Mouse (Mus musculus) forebrain, embryonic 10.5 days (tissue): ENCODE data around the gene Blmh. TPM values are rescaled to one million over a fixed set of nuclear protein-coding genes. Genes with fewer than 3 reads are reported as not detected.

Experiments
- DNase-seq: peaks from one replicate; pipeline ENCODE4 v3.0.0-alpha.2; 2017; ENCODE audit warnings: low spot score; ENCODE audit errors: extremely low spot score
- H3K27ac ChIP-seq: fragments of 300-500 bp; sonication (generic); 2 replicates; pipeline ENCODE4 v1.5.1; 2016; ENCODE audit warnings: mild to moderate bottlenecking
- H3K27me3 ChIP-seq: fragments of 300-500 bp; sonication (generic); 2 replicates; pipeline ENCODE4 v1.6.1; 2016; ENCODE audit warnings: mild to moderate bottlenecking; ENCODE audit not compliant: poor library complexity, severe bottlenecking
- H3K36me3 ChIP-seq: fragments of 300-500 bp; sonication (generic); replicated peaks from 2 replicates; pipeline ENCODE4 v1.6.1; 2016; ENCODE audit warnings: mild to moderate bottlenecking, moderate library complexity
- H3K4me1 ChIP-seq: fragments of 300-500 bp; sonication (generic); 2 replicates; pipeline ENCODE4 v1.6.1; 2016
- H3K4me3 ChIP-seq: fragments of 300-500 bp; sonication (generic); 2 replicates; pipeline ENCODE4 v1.5.1; 2016; ENCODE audit warnings: mild to moderate bottlenecking, moderate library complexity
- H3K9me3 ChIP-seq: fragments of 300-500 bp; sonication (generic); 2 replicates; pipeline ENCODE4 v1.6.1; 2016; ENCODE audit warnings: mild to moderate bottlenecking, moderate library complexity
- WGBS: fragments of 180-500 bp; shearing (Covaris S2); methylation state at CpG from one replicate; pipeline ENCODE4 v1.1.7; 2016; 5-methylcytosine and 5-hydroxymethylcytosine counted together
- polyA plus RNA-seq: library from polyadenylated mRNA; unstranded; fragments of >200 nt; fragmentation: Nextera tagmentation; extraction: Ambion mirVana; gene quantifications from 2 replicates; pipeline ENCODE4 v1.2.1, GENCODE M21; 2016

Gene Blmh
- polyA plus RNA-seq, 1 experiment from 2014 or later: 206 TPM

- WGBS: 53% methylated on average over 4 of the region's 4 CpGs
- Histone ChIP-seq H3K27ac (no peak overlapping the region), H3K4me3 (no peak overlapping the region), H3K4me1 (peaks cover 23% of the 10 kb centered on the region), H3K9me3 (no peaks in the 10 kb centered on the region), H3K27me3 (peaks cover 27% of the 10 kb centered on the region), H3K36me3 (peaks cover 18% of the 10 kb centered on the region)
- no peak for DNase-seq
Observed at GRCm38 (mm10) chr11:76992886-76993285, 68.3 kb downstream of the Blmh start.

GRCm38 (mm10) chr11:76995966-76996672 is 71.5 kb downstream of the Blmh start:
- DNase-seq: no peak
- peaks cover 60% of the 10 kb centered on the region for H3K27me3 ChIP-seq
- peaks cover 39% of the 10 kb centered on the region for H3K4me1 ChIP-seq
- no peak overlapping the region for H3K4me3 ChIP-seq
- H3K36me3 ChIP-seq: no peaks in the 10 kb centered on the region
- 73% methylated on average over 20 of the region's 20 CpGs for WGBS
- no peaks in the 10 kb centered on the region for H3K9me3 ChIP-seq
- no peak overlapping the region for H3K27ac ChIP-seq

GRCm38 (mm10) chr11:76997305-76997704 is 72.7 kb downstream of the Blmh start:
- Histone ChIP-seq H3K27ac (no peak overlapping the region), H3K4me3 (peak overlapping the region; percentile 56), H3K27me3 (peaks cover 72% of the 10 kb centered on the region), H3K4me1 (peaks cover 39% of the 10 kb centered on the region), H3K36me3 (no peaks in the 10 kb centered on the region), H3K9me3 (no peaks in the 10 kb centered on the region)
- WGBS: under 1% methylated on average over 21 of the region's 21 CpGs
- DNase-seq: peak; percentile 85

GRCm38 (mm10) chr11:76997916-76998704 is 73.5 kb downstream of the Blmh start, which contains the start of gene Slc6a4:
Gene Slc6a4 (plus strand): TSS chr11:76998603.
- Histone ChIP-seq H3K36me3 (no peaks in the 10 kb centered on the region), H3K27ac (0 out of 2 replicates have a peak within 1 kb of the TSS, but pooled peaks have one; percentile 9), H3K27me3 (peaks cover 80% of the 10 kb centered on the region), H3K4me1 (peaks cover 36% of the 10 kb centered on the region), H3K4me3 (peak within 1 kb of the TSS; percentile 56), H3K9me3 (no peaks in the 10 kb centered on the region)
- peak; percentile 49 for DNase-seq
- WGBS: under 1% methylated on average over 52 of the region's 52 CpGs

- DNase-seq: peak; percentile 43
- peaks cover 80% of the 10 kb centered on the region for H3K27me3 ChIP-seq
- H3K27ac ChIP-seq: 0 out of 2 replicates have a peak overlapping the region, but pooled peaks have one; percentile 9
- H3K9me3 ChIP-seq: no peaks in the 10 kb centered on the region
- H3K4me1 ChIP-seq: peaks cover 35% of the 10 kb centered on the region
- H3K4me3 ChIP-seq: peak overlapping the region; percentile 56
- 9% methylated on average over 24 of the region's 24 CpGs for WGBS
- no peaks in the 10 kb centered on the region for H3K36me3 ChIP-seq
Observed at GRCm38 (mm10) chr11:76998705-76999226, 74.2 kb downstream of the Blmh start.

- Histone ChIP-seq H3K9me3 (no peaks in the 10 kb centered on the region), H3K27me3 (peaks cover 82% of the 10 kb centered on the region), H3K4me1 (peaks cover 35% of the 10 kb centered on the region), H3K36me3 (no peaks in the 10 kb centered on the region), H3K4me3 (no peak overlapping the region), H3K27ac (no peak overlapping the region)
- no peak for DNase-seq
- WGBS: 62% methylated on average over 5 of the region's 5 CpGs
Observed at GRCm38 (mm10) chr11:77000741-77001140, 76.1 kb downstream of the Blmh start.

- Histone ChIP-seq H3K27ac (no peak overlapping the region), H3K4me1 (peaks cover 21% of the 10 kb centered on the region), H3K27me3 (peaks cover 66% of the 10 kb centered on the region), H3K36me3 (no peaks in the 10 kb centered on the region), H3K9me3 (no peaks in the 10 kb centered on the region), H3K4me3 (no peak overlapping the region)
- no peak for DNase-seq
- 76% methylated on average over 1 of the region's 1 CpGs for WGBS
Observed at GRCm38 (mm10) chr11:77002361-77002760, 77.8 kb downstream of the Blmh start.

- no peak overlapping the region for H3K4me3 ChIP-seq
- peaks cover 31% of the 10 kb centered on the region for H3K27me3 ChIP-seq
- WGBS: 74% methylated on average over 4 of the region's 4 CpGs
- H3K4me1 ChIP-seq: no peaks in the 10 kb centered on the region
- DNase-seq: no peak
- no peak overlapping the region for H3K27ac ChIP-seq
- H3K36me3 ChIP-seq: no peaks in the 10 kb centered on the region
- H3K9me3 ChIP-seq: no peaks in the 10 kb centered on the region
Observed at GRCm38 (mm10) chr11:77005881-77006280, 81.3 kb downstream of the Blmh start.

- no peaks in the 10 kb centered on the region for H3K4me1 ChIP-seq
- no peak for DNase-seq
- H3K9me3 ChIP-seq: no peaks in the 10 kb centered on the region
- no peak overlapping the region for H3K4me3 ChIP-seq
- H3K27me3 ChIP-seq: peaks cover 23% of the 10 kb centered on the region
- WGBS: 50% methylated on average over 6 of the region's 6 CpGs
- H3K27ac ChIP-seq: no peak overlapping the region
- H3K36me3 ChIP-seq: no peaks in the 10 kb centered on the region
Observed at GRCm38 (mm10) chr11:77006616-77007015, 82.0 kb downstream of the Blmh start.

GRCm38 (mm10) chr11:77009069-77010025 is 84.7 kb downstream of the Blmh start:
- no peaks in the 10 kb centered on the region for H3K4me1 ChIP-seq
- 82% methylated on average over 16 of the region's 16 CpGs for whole genome bisulfite sequencing
- peaks cover 5% of the 10 kb centered on the region; the same call in 1 of the 2 replicates for H3K27me3 ChIP-seq
- H3K27ac ChIP-seq: no peak overlapping the region
- no peak for DNase-seq
- H3K4me3 ChIP-seq: no peak overlapping the region
- H3K9me3 ChIP-seq: no peaks in the 10 kb centered on the region
- H3K36me3 ChIP-seq: no peaks in the 10 kb centered on the region

- Histone ChIP-seq H3K9me3 (no peaks in the 10 kb centered on the region), H3K4me3 (no peak overlapping the region), H3K4me1 (no peaks in the 10 kb centered on the region), H3K36me3 (no peaks in the 10 kb centered on the region), H3K27ac (no peak overlapping the region), H3K27me3 (no peaks in the 10 kb centered on the region)
- WGBS: 86% methylated on average over 10 of the region's 10 CpGs
- DNase-seq: no peak
Observed at GRCm38 (mm10) chr11:77010762-77011475, 86.3 kb downstream of the Blmh start.
